Mouse (Mus musculus) naive thymus-derived CD4-positive, alpha-beta T cell, adult 2 months (primary cell): Measurements from ENCODE around the gene Pde4d.
A peak's percentile ranks its signal among the peaks of the same experiment; 100 is the strongest.

Experiments used
- DNase-seq: peaks from one replicate; pipeline ENCODE4 v3.0.0-alpha.2; 2011; ENCODE audit warnings: low read depth

Pde4d gene

GRCm38 (mm10) chr13:108449116-108450097 lies at the start of gene Pde4d:
Gene Pde4d, plus strand, starts transcription at chr13:108449948.
- no peak for DNase-seq

GRCm38 (mm10) chr13:108403197-108403596 lies 46.6 kb upstream of the Pde4d start:
- no peak for DNase-seq

- no peak for DNase-seq
Measured at GRCm38 (mm10) chr13:108404372-108404771, 45.4 kb upstream of the Pde4d start.

GRCm38 (mm10) chr13:108415464-108415863 lies 34.3 kb upstream of the Pde4d start:
- DNase-seq: no peak

- no peak for DNase-seq
Measured at GRCm38 (mm10) chr13:108418741-108419507, 30.8 kb upstream of the Pde4d start.

GRCm38 (mm10) chr13:108426322-108426721 lies 23.4 kb upstream of the Pde4d start:
- DNase-seq: peak; percentile 54

- DNase-seq: no peak
Measured at GRCm38 (mm10) chr13:108428809-108429208, 20.9 kb upstream of the Pde4d start.

GRCm38 (mm10) chr13:108429623-108430022 lies 20.1 kb upstream of the Pde4d start:
- no peak for DNase-seq

- no peak for DNase-seq
Measured at GRCm38 (mm10) chr13:108431776-108432175, 18.0 kb upstream of the Pde4d start.

- no peak for DNase-seq
Measured at GRCm38 (mm10) chr13:108435687-108436086, 14.1 kb upstream of the Pde4d start.

GRCm38 (mm10) chr13:108437424-108437823 lies 12.3 kb upstream of the Pde4d start:
- no peak for DNase-seq

GRCm38 (mm10) chr13:108439012-108439411 lies 10.7 kb upstream of the Pde4d start:
- no peak for DNase-seq

GRCm38 (mm10) chr13:108448348-108448931 lies 1.3 kb upstream of the Pde4d start:
- no peak for DNase-seq

- DNase-seq: no peak
Measured at GRCm38 (mm10) chr13:108451122-108451521, 1.4 kb downstream of the Pde4d start.

GRCm38 (mm10) chr13:108453064-108453919 lies 3.5 kb downstream of the Pde4d start:
- no peak for DNase-seq

GRCm38 (mm10) chr13:108462518-108462917 lies 12.8 kb downstream of the Pde4d start:
- no peak for DNase-seq

- DNase-seq: no peak
Measured at GRCm38 (mm10) chr13:108465755-108466154, 16.0 kb downstream of the Pde4d start.

GRCm38 (mm10) chr13:108467046-108467445 lies 17.3 kb downstream of the Pde4d start:
- no peak for DNase-seq

GRCm38 (mm10) chr13:108480451-108480850 lies 30.7 kb downstream of the Pde4d start:
- DNase-seq: no peak

- no peak for DNase-seq
Measured at GRCm38 (mm10) chr13:108485036-108485435, 35.3 kb downstream of the Pde4d start.

GRCm38 (mm10) chr13:108487066-108487465 lies 37.3 kb downstream of the Pde4d start:
- DNase-seq: no peak
